Mouse (Mus musculus): ENCODE measurements at regions not wholly inside any gene's neighbourhood (a gene's known extent, or its start where the extent isn't known, plus 50 kb on each side); places are given as distances from the start of the nearest gene placed in this dataset.
"Not testable (repeated sequence)": the region's sequence is repeated elsewhere in the genome, so short reads cannot be mapped to it uniquely, and the experiment has no call there.

DNA sequence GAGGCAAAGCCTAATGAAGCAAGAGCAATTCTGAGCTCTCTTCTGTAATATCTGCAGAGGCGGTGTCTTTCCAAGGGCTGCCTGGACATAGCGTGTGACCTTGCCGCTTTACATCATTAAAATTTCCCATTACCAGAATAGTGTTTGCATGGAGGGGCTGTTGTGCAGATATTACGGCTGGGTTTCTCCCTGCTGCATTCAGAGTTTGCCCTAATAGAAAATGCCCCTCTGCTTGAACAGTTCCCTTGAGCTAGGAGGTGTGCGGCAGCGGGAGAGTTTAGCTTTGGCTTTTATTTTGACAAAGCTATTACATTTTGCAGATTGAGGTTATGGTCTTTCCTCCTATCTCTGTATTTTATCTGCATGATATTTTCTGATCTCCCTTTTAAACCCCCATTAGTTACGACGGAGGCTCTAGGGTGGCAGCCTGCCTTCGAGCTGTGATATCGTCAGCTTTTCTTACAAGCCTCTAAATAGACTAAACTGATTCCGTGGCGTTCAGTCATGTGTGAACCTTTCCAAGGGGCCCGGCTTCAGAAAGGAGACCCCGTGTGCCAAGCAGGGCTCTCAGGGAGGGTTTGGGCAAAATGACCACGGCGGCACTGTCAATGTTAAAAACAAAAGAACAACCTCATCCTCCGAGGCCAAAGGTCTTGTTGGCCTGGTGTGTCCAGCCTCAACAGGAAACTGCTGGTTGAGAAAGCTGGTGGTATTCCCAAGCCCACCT, 182.2 kb upstream of the Pmfbp1 start:
- no peak for DNase-seq (ENCODE audit: low read depth, low spot score)

DNA sequence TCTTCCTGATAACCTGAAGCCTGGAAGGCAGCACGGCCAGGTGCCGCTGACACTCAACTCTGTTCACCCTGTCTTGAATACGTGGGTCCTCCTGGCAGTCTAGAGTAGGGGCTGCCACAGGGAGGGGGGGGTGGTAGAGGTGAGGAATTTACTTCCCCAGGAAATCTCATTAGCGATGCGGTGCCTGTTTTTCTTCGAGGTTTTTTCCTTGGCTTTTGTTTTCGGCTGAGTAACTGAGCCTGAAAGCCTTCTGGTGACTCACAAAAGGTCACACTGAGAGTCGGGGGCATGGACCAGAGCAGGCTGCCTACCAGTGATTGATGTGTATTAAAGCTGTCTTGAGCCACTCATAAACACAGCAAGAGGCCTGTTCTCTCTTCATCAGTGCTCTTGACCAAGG, 181.1 kb upstream of the Pmfbp1 start:
- DNase-seq (ENCODE audit: low read depth, low spot score), result no peak

- DNase-seq (ENCODE audit: low read depth, low spot score), result no peak
These were observed 172.9 kb upstream of the Pmfbp1 start for GRCm38 (mm10) chr8:109320955-109321354.

- DNase-seq (ENCODE audit: low read depth, low spot score), result no peak
These were observed 170.5 kb upstream of the Pmfbp1 start for GRCm38 (mm10) chr8:109323351-109323750.

DNA sequence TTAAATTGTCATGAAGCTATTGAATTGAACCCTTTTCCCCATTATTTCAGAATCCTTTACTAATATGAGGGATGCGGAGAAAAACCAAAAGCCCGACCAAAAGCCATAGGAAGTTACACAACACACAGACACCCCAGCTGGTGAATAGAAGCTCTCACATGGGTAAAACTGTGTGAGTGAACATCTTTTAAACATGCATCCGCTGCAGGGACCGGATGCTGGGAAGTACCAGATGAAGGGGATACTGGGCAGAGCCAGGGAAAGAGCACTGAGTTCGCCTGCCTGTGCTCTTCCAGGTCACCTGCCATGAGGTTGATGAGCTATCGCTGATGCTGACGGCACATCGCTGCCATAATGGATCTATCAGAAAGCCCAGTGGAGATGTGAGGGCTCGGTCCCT, 169.6 kb upstream of the Pmfbp1 start:
- DNase-seq (ENCODE audit: low read depth, low spot score), result no peak

DNA sequence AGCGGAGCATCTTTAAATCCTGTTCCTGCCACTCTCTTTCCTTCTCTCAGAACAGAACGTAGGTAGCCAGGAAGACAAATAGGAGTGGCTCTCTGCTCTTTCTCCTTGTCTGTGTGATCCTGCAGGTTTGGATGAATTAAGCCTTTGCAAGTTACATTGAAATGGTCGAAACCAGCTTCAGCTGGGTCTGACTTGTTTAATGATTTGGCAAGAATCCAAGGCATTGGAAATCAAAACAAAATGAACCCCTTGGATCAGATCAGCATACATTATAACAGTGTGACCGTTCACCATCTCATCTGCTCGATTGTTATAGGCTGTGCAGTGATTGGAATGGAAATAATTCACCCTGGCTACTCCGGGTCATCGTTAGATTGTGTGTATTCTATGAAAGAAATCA, 157.6 kb upstream of the Pmfbp1 start:
- DNase-seq (ENCODE audit: low read depth, low spot score), result no peak

DNA sequence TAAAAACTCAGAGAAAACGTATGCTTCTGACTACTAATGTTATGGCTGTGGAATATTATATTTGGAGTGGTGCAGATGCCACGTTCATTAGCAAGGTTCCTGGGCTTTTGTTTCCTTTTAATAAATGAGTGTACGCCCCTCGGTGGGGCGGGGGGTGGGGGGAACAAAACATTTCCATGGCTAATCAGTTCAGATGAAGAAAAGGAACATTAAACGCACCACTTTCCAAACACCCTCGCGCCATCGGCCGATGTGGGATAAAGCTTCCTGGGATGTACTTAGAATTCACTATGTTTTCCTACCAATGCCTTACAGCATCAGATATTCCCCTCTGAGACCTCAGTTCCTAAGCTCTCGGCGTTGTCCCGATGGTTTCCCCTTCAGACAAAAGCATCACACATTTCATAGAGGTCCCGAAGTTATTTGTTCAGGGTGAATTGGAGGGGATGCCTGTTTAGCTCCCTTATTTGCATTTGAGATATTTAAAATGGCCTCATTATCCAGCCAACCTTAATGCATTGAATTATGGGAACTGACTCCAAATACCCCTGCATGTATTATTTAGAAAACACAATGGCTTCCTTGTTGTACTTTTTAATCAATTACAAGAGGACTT, 155.5 kb upstream of the Pmfbp1 start:
- DNase-seq (ENCODE audit: low read depth, low spot score), result no peak

DNA sequence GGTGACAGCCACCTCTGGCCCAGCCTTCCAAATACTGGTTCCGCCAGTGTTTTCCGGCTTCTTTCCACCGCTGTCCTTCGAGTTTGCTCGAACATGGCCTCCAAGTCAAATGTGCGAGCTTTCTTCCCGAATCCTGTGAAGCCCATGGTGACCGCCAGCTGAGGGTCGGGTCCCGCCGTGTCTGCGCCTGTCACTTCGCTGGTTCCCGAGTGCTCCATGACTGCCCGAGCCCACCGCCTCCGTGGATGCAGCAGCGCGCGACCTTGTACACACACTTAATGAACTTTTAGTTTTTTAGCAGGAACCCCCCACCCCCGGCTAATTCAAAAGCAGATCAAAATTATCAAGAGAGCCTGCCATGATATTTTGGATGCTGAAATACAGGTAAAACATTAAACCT, 153.2 kb upstream of the Pmfbp1 start:
- not testable (repeated sequence) for DNase-seq (ENCODE audit: low read depth, low spot score)

GRCm38 (mm10) chr8:109355168-109355567, 138.7 kb upstream of the Pmfbp1 start:
- DNase-seq (ENCODE audit: low read depth, low spot score), result no peak

GRCm38 (mm10) chr8:109359396-109360051, 134.3 kb upstream of the Pmfbp1 start:
- no peak for DNase-seq (ENCODE audit: low read depth, low spot score)

DNA sequence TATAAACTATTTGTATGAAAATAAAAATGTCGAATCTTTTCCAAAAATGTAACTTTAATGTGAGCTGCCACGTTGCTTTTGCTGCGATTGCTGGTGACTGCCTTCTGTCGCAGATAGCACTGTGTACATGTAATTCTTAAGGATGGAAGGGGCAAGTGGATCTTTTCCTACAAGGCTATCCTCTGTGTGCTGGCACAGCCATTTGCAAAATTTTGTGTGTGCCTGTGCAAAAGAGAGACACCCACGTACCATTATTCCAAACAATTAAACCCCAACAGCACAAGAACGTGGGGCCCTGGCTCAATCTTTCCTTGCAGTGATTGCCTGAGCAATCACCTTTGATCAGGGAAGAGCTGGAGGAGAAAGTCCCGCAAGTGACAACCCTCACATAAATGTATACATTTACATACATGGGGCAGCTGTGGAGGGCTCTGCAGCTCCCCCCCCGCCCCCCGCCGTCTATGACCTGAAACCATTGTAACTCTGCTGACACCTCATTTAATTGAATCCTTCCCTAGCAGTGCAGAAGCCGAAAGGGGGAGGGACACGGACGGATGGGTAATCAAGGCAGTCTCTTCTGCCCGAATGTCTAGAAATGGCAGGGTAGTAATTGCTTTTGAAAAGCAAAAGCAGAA, 133.6 kb upstream of the Pmfbp1 start:
- DNase-seq (ENCODE audit: low read depth, low spot score), result no peak

- peak; percentile 22 for DNase-seq (ENCODE audit: low read depth, low spot score)
These were observed 132.9 kb upstream of the Pmfbp1 start for GRCm38 (mm10) chr8:109360904-109361303.

DNA sequence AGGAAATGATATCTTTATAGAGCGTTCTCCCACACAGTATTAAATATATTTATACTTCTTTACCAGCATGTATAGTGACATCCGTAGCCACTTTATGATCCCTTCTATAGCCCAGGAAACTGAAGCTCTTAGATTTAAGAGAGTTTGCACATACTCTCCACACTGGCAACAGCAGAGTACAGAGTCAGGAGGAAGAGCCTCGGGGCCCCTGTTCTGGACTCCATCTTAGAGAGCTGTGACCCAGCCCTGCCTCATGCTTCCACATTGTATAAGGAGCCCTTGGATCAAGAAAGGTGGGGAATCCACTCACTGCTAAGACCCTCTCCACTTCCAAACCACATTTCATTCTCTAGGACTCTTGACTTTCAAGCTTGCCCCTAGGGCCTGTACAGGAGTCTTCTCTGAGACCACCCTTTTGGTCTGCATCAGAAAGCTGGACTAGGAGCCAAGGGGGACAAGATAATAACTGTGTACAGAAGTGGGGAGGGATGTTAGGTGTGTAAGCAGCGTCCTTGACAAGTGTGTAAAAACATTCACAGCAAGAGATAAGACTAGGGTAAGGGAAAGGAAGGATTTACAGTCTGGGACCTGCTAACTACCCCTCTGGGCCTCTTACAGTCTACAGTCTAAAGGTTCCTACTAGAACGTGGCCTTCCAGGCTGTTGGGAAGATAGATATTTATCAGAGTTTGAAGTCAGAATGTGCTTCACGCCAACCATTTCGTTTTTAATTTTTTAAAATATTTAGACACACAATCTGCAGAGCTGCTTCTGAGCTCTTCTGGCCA, 132.1 kb upstream of the Pmfbp1 start:
- no peak for DNase-seq (ENCODE audit: low read depth, low spot score)

DNA sequence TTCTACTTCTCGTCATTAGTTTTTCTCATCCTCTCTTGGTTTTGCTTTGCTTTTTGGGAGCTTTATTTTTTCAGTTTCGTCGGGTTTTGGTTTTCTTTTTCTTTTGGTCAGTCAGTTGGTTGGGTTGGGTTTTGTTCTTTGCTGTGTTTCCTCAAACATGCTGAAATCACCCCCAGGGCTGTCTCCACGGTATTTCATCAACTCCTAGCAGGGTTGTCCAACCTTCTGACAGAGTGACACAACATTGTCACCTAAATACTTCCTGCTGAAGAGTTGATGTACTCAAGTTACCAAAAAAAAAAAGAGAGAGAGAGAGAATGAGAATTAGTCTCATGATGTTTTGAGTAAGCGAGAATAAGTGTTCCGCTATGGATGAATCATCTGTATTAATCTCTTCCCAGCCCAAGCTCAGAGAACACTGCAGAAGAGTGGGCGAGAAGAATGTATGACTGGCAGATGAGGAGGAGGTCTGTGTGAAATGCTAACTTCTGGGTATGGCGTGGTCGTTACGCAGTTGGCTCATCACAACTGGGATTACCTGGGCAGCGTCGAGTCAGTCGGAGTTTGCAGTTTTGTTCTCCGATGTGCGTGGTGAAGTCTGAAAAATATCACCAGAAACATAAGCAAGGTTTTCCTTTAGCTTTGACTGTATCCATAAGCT, 130.5 kb upstream of the Pmfbp1 start:
- no peak for DNase-seq (ENCODE audit: low read depth, low spot score)

- DNase-seq (ENCODE audit: low read depth, low spot score), result no peak
These were observed 119.8 kb upstream of the Pmfbp1 start for GRCm38 (mm10) chr8:109373977-109374376.

DNA sequence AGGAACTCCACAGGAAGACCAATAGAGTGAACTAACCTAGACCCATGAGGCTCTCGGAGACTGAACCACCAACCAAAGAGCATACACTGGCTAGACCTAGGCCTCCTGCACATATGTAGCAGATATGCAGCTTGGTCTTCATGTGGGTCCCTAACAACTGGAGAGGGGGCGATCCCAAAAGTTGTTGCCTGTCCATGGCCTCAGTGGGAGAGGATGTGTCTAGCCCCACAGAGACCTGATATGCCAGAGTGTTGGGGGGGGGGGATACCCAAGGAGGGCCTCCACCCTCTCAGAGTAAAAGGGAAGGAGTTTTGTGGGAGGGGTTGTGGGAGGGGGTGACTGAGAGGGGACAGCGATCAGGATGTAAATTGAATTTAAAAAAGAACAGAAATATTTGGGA, 108.9 kb upstream of the Pmfbp1 start:
- no peak for DNase-seq (ENCODE audit: low read depth, low spot score)

GRCm38 (mm10) chr8:109395133-109395855, 98.5 kb upstream of the Pmfbp1 start:
- DNase-seq (ENCODE audit: low read depth, low spot score), result no peak

GRCm38 (mm10) chr8:109399616-109400015, 94.2 kb upstream of the Pmfbp1 start:
- DNase-seq (ENCODE audit: low read depth, low spot score), result no peak

DNA sequence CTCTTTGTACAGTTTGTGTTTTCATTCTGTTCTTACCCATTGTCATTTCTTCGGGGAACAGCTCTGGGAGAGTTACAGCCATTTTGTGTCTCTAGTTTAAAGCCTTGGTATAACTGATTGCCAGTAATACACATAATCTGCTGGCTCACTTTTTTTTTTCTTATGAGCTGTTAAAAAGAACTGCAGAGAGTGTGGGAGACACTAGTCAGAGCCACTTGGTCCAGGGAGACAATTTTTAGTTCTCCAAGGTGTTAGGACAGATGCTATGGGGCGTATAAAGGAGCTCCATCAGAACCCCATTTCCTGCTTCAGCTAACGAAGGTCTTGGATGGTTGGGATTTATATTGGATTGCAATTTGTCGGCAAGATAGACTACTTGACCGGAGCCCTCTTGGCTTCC, 93.6 kb upstream of the Pmfbp1 start:
- no peak for DNase-seq (ENCODE audit: low read depth, low spot score)

- DNase-seq (ENCODE audit: low read depth, low spot score), result peak; percentile 66
These were observed 85.9 kb upstream of the Pmfbp1 start for GRCm38 (mm10) chr8:109407913-109408312.

- no peak for DNase-seq (ENCODE audit: low read depth, low spot score)
These were observed 83.3 kb upstream of the Pmfbp1 start for GRCm38 (mm10) chr8:109410531-109410930.

All from WW6 (cell line).